In the genomic region with DNA sequence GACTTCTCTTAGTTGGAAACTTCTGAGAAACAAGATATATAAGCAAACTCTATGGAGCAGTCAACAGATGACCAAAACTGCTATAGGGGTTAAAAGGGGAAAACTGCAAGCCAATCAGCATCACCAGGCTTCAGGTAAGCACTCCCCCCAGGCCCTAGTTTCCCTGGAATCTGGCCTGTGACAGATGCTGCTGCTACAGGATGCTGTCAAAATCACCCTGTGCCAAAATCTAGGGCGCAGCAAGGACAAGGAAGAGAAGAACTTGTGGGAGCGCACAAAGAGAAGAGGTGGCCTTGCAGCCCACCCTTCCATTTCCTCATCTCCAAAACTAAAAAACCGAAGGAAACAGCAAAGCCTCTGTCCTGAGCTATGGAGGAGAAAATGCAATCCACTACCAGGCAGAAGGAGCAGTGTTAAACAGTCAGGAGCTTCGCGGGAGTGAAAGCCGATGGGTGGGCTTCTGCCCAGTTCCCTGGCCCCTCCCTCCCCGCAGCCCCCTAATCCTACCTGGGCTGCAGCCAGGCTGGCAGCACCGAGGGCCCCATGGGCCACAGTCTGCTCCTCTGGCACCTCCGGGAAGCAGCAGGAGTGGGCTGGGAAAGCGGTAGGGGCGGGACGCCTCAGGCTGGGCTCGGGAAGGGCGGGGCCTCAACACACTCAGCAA, we compare ENCODE assay signal across 8 mouse cellular contexts. TPM values are rescaled to one million over a fixed set of nuclear protein-coding genes. Genes with fewer than 3 reads are reported as not detected.
A peak's percentile ranks its signal among the peaks of the same experiment; 100 is the strongest.
DNase-seq lines count a peak whose midpoint lies in the region; ATAC-seq and TF ChIP-seq lines count a peak whose summit lies in the region.

A gene (minus strand): TSS at position 603 of the 664 bp plus-strand sequence.

- TF ChIP-seq POLR2A in olfactory bulb, adult 2 months (IDR thresholded peaks at IDR 0.05; ENCODE audit: insufficient read depth, low read depth, low read length): no peak

- 0 out of 2 replicates have a peak within 1 kb of the TSS, but pooled peaks have one; percentile 26 for H3K27ac ChIP-seq in lung, embryonic 15.5 days
- no peak within 1 kb of the TSS for H3K27ac ChIP-seq in olfactory bulb, adult 2 months (ENCODE audit: insufficient read depth, low read depth, low read length)

- H3K4me3 ChIP-seq in lung, embryonic 15.5 days: peak within 1 kb of the TSS; percentile 49
- H3K4me3 ChIP-seq in olfactory bulb, adult 2 months (ENCODE audit: insufficient read depth, low read depth, low read length): peak within 1 kb of the TSS; percentile 32

- no peaks in the 10 kb centered on the region for H3K36me3 ChIP-seq in lung, embryonic 15.5 days

- H3K4me1 ChIP-seq in lung, embryonic 15.5 days: peaks cover 13% of the 10 kb centered on the region
- H3K4me1 ChIP-seq in olfactory bulb, adult 2 months (ENCODE audit: control insufficient read depth, insufficient read depth, low read length): peaks cover 7% of the 10 kb centered on the region

- H3K9me3 ChIP-seq in lung, embryonic 15.5 days: no peaks in the 10 kb centered on the region

- H3K4me2 ChIP-seq in lung, embryonic 15.5 days: peak within 1 kb of the TSS; percentile 74

- no peak for TF ChIP-seq CTCF in olfactory bulb, adult 2 months (IDR thresholded peaks at IDR 0.05; ENCODE audit: insufficient read depth, low read depth, low read length)

- ATAC-seq in lung, embryonic 15.5 days (ENCODE audit: borderline replicate concordance, extremely low read depth, low FRiP score, low TSS enrichment): peak; percentile 87
- ATAC-seq in inflammation-experienced regulatory T-cells, adult 6 months: no peak

- DNase-seq in thymus, postnatal 4 days: peak; percentile 18
- no peak for DNase-seq in thymus, postnatal 10 days (ENCODE audit: low spot score in 2 of 2)
- peak; percentile 76 for DNase-seq in embryo, embryonic 9.5 days (ENCODE audit: extremely low spot score)
- peak; percentile 65 to 75 for DNase-seq in heart, adult 9 months (ENCODE audit: low spot score in 2 of 2)
- peak; percentile 68 to 75 for DNase-seq in kidney, adult 8-10 months

- WGBS in lung, embryonic 15.5 days: 3% methylated on average over 14 of the region's 14 CpGs
- 11% methylated on average over 14 of the region's 14 CpGs for WGBS in olfactory bulb, adult 2 months

- H3K27me3 ChIP-seq in lung, embryonic 15.5 days: no peaks in the 10 kb centered on the region

- H3K9ac ChIP-seq in lung, embryonic 15.5 days: peak within 1 kb of the TSS; percentile 52

RNA-seq across cellular contexts. Expression of the gene that starts here (rescaled TPM):
- polyA plus RNA-seq in lung, embryonic 15.5 days (2015; fragmentation: Nextera tagmentation; extraction: Ambion mirVana): 9.4 TPM in 2 replicates
- not detected in 2 replicates for polyA plus RNA-seq in olfactory bulb, adult 2 months (2012; ENCODE audit: insufficient read depth, insufficient read length, low replicate concordance, missing spikeins)
- under 1 TPM; 0.15 to 0.31 (median 0.21) TPM for polyA plus RNA-seq in inflammation-experienced regulatory T-cells, adult 6 months (2017; shearing (Covaris generic))

Comparison
In these comparisons a context has a peak if more than half of its experiments do, and no peak if none do; other contexts are left out.
1. DNase-seq: peak in thymus, postnatal 4 days (single experiment), embryo, embryonic 9.5 days (single experiment), heart, adult 9 months (2 of 2) and kidney, adult 8-10 months (2 of 2); none in thymus, postnatal 10 days (0 of 2).